Mouse (Mus musculus) embryonic facial prominence, embryonic 12.5 days (tissue): Measurements from ENCODE around the gene Ptprk. TPM values are rescaled to one million over a fixed set of nuclear protein-coding genes. Genes with fewer than 3 reads are reported as not detected.

Experiments
- ATAC-seq: fragments of 200-750 bp; cut with Nextera tagmentation; 2 replicates; pipeline ENCODE4 v1.8.0; 2017; ENCODE audit not compliant: insufficient number of reproducible peaks, insufficient read depth, low FRiP score, low TSS enrichment
- H3K27ac ChIP-seq: fragments of 300-500 bp; sonication (generic); 2 replicates; pipeline ENCODE4 v1.5.1; 2016; ENCODE audit warnings: mild to moderate bottlenecking
- H3K27me3 ChIP-seq: fragments of 300-500 bp; sonication (generic); 2 replicates; pipeline ENCODE4 v1.6.1; 2016; ENCODE audit warnings: mild to moderate bottlenecking, moderate library complexity
- H3K36me3 ChIP-seq: fragments of 300-500 bp; sonication (generic); 2 replicates; pipeline ENCODE4 v1.6.1; 2016; ENCODE audit warnings: mild to moderate bottlenecking
- H3K4me1 ChIP-seq: fragments of 300-500 bp; sonication (generic); 2 replicates; pipeline ENCODE4 v1.6.1; 2016
- H3K4me2 ChIP-seq: fragments of 300-500 bp; sonication (generic); replicated peaks from 2 replicates; pipeline ENCODE4 v1.6.1; 2016; ENCODE audit warnings: mild to moderate bottlenecking, moderate library complexity
- H3K4me3 ChIP-seq: fragments of 300-500 bp; sonication (generic); 2 replicates; pipeline ENCODE4 v1.5.1; 2016; ENCODE audit warnings: mild to moderate bottlenecking
- H3K9ac ChIP-seq: fragments of 300-500 bp; sonication (generic); 2 replicates; pipeline ENCODE4 v1.6.1; 2016; ENCODE audit warnings: mild to moderate bottlenecking, moderate library complexity
- H3K9me3 ChIP-seq: fragments of 300-500 bp; sonication (generic); 2 replicates; pipeline ENCODE4 v1.6.1; 2016; ENCODE audit warnings: mild to moderate bottlenecking, moderate library complexity
- WGBS: fragments of 180-500 bp; shearing (Covaris S2); methylation state at CpG from one replicate; pipeline ENCODE4 v1.1.7; 2016; 5-methylcytosine and 5-hydroxymethylcytosine counted together
- polyA plus RNA-seq: library from polyadenylated mRNA; unstranded; fragments of >200 nt; fragmentation: Nextera tagmentation; extraction: Ambion mirVana; gene quantifications from 2 replicates; pipeline ENCODE4 v1.2.1, GENCODE M21; 2016

Ptprk gene
- polyA plus RNA-seq, 1 experiment from 2014 or later, result 36.8 TPM

- H3K9ac ChIP-seq, result no peak overlapping the region
- no peaks in the 10 kb centered on the region for H3K27me3 ChIP-seq
- ATAC-seq, result no peak
- no peaks in the 10 kb centered on the region for H3K9me3 ChIP-seq
- H3K36me3 ChIP-seq, result no peaks in the 10 kb centered on the region
- 41% methylated on average over 4 of the region's 4 CpGs for WGBS
- peaks cover 11% of the 10 kb centered on the region; the same call in 1 of the 2 replicates for H3K4me1 ChIP-seq
- no peak overlapping the region for H3K4me3 ChIP-seq
- no peak overlapping the region for H3K4me2 ChIP-seq
- no peak overlapping the region for H3K27ac ChIP-seq
These were observed 176.8 kb downstream of the Ptprk start for GRCm38 (mm10) chr10:28251385-28251784.

GRCm38 (mm10) chr10:28260651-28261050, 186.0 kb downstream of the Ptprk start:
- Histone ChIP-seq H3K4me2 (no peak overlapping the region), H3K9me3 (no peaks in the 10 kb centered on the region), H3K9ac (no peak overlapping the region), H3K36me3 (no peaks in the 10 kb centered on the region), H3K27ac (no peak overlapping the region), H3K4me1 (no peaks in the 10 kb centered on the region), H3K4me3 (no peak overlapping the region), H3K27me3 (no peaks in the 10 kb centered on the region)
- WGBS, result 74% methylated on average over 2 of the region's 2 CpGs
- no peak for ATAC-seq

- WGBS, result 79% methylated on average over 3 of the region's 3 CpGs
- no peak for ATAC-seq
These were observed 187.5 kb downstream of the Ptprk start for GRCm38 (mm10) chr10:28262159-28262558.

GRCm38 (mm10) chr10:28263546-28263945, 188.9 kb downstream of the Ptprk start:
- no peak for ATAC-seq
- H3K36me3 ChIP-seq, result peaks cover 7% of the 10 kb centered on the region
- no peaks in the 10 kb centered on the region for H3K4me1 ChIP-seq
- no peaks in the 10 kb centered on the region for H3K9me3 ChIP-seq
- H3K4me3 ChIP-seq, result no peak overlapping the region
- H3K9ac ChIP-seq, result no peak overlapping the region
- H3K27ac ChIP-seq, result no peak overlapping the region
- 65% methylated on average over 2 of the region's 2 CpGs for WGBS
- H3K27me3 ChIP-seq, result no peaks in the 10 kb centered on the region
- H3K4me2 ChIP-seq, result no peak overlapping the region

More at GRCm38 (mm10) chr10:28262159-28262558, 187.5 kb downstream of the Ptprk start:
- H3K27ac ChIP-seq, result no peak overlapping the region
- H3K27me3 ChIP-seq, result no peaks in the 10 kb centered on the region
- H3K36me3 ChIP-seq, result peaks cover 7% of the 10 kb centered on the region
- no peak overlapping the region for H3K4me2 ChIP-seq
- no peak overlapping the region for H3K9ac ChIP-seq
- no peaks in the 10 kb centered on the region for H3K9me3 ChIP-seq
- H3K4me1 ChIP-seq, result no peaks in the 10 kb centered on the region
- H3K4me3 ChIP-seq, result no peak overlapping the region

GRCm38 (mm10) chr10:28270273-28270672, 195.7 kb downstream of the Ptprk start:
- WGBS, result 80% methylated on average over 4 of the region's 4 CpGs

GRCm38 (mm10) chr10:28271729-28272606, 197.3 kb downstream of the Ptprk start:
- Histone ChIP-seq H3K4me2 (no peak overlapping the region), H3K9me3 (no peaks in the 10 kb centered on the region), H3K27me3 (no peaks in the 10 kb centered on the region), H3K4me3 (no peak overlapping the region), H3K4me1 (no peaks in the 10 kb centered on the region), H3K27ac (no peak overlapping the region), H3K9ac (no peak overlapping the region), H3K36me3 (no peaks in the 10 kb centered on the region)
- WGBS, result 71% methylated on average over 8 of the region's 8 CpGs
- no peak for ATAC-seq

More at GRCm38 (mm10) chr10:28270273-28270672, 195.7 kb downstream of the Ptprk start:
- Histone ChIP-seq H3K36me3 (peaks cover 7% of the 10 kb centered on the region), H3K27me3 (no peaks in the 10 kb centered on the region), H3K9me3 (no peaks in the 10 kb centered on the region), H3K9ac (no peak overlapping the region), H3K4me3 (no peak overlapping the region), H3K27ac (no peak overlapping the region), H3K4me1 (no peaks in the 10 kb centered on the region), H3K4me2 (no peak overlapping the region)
- no peak for ATAC-seq

- no peaks in the 10 kb centered on the region for H3K4me1 ChIP-seq
- H3K9me3 ChIP-seq, result no peaks in the 10 kb centered on the region
- ATAC-seq, result no peak
- no peak overlapping the region for H3K9ac ChIP-seq
- no peak overlapping the region for H3K27ac ChIP-seq
- H3K4me3 ChIP-seq, result no peak overlapping the region
- no peaks in the 10 kb centered on the region for H3K27me3 ChIP-seq
- no peak overlapping the region for H3K4me2 ChIP-seq
- WGBS, result 98% methylated on average over 2 of the region's 2 CpGs
- H3K36me3 ChIP-seq, result no peaks in the 10 kb centered on the region
These were observed 204.1 kb downstream of the Ptprk start for GRCm38 (mm10) chr10:28278757-28279156.

GRCm38 (mm10) chr10:28297531-28297930, 222.9 kb downstream of the Ptprk start:
- no peak overlapping the region for H3K27ac ChIP-seq
- H3K27me3 ChIP-seq, result no peaks in the 10 kb centered on the region
- no peaks in the 10 kb centered on the region for H3K36me3 ChIP-seq
- WGBS, result 32% methylated on average over 1 of the region's 1 CpGs
- no peaks in the 10 kb centered on the region for H3K4me1 ChIP-seq
- H3K4me3 ChIP-seq, result no peak overlapping the region
- H3K4me2 ChIP-seq, result no peak overlapping the region
- no peak for ATAC-seq
- H3K9me3 ChIP-seq, result no peaks in the 10 kb centered on the region
- no peak overlapping the region for H3K9ac ChIP-seq

- no peaks in the 10 kb centered on the region for H3K9me3 ChIP-seq
- no peak overlapping the region for H3K4me3 ChIP-seq
- H3K36me3 ChIP-seq, result no peaks in the 10 kb centered on the region
- no peak overlapping the region for H3K9ac ChIP-seq
- H3K4me1 ChIP-seq, result no peaks in the 10 kb centered on the region
- H3K27ac ChIP-seq, result no peak overlapping the region
- H3K27me3 ChIP-seq, result no peaks in the 10 kb centered on the region
- WGBS, result 80% methylated on average over 4 of the region's 4 CpGs
- no peak overlapping the region for H3K4me2 ChIP-seq
- ATAC-seq, result no peak
These were observed 224.6 kb downstream of the Ptprk start for GRCm38 (mm10) chr10:28299207-28299606.

GRCm38 (mm10) chr10:28303856-28304255, 229.2 kb downstream of the Ptprk start:
- no peak overlapping the region for H3K27ac ChIP-seq
- no peaks in the 10 kb centered on the region for H3K9me3 ChIP-seq
- no peak overlapping the region for H3K9ac ChIP-seq
- H3K36me3 ChIP-seq, result no peaks in the 10 kb centered on the region
- no peak overlapping the region for H3K4me3 ChIP-seq
- H3K4me2 ChIP-seq, result no peak overlapping the region
- ATAC-seq, result no peak
- H3K27me3 ChIP-seq, result no peaks in the 10 kb centered on the region
- H3K4me1 ChIP-seq, result no peaks in the 10 kb centered on the region

- Histone ChIP-seq H3K36me3 (no peaks in the 10 kb centered on the region), H3K9ac (no peak overlapping the region), H3K27ac (no peak overlapping the region), H3K4me2 (no peak overlapping the region), H3K4me3 (no peak overlapping the region), H3K4me1 (no peaks in the 10 kb centered on the region), H3K9me3 (no peaks in the 10 kb centered on the region), H3K27me3 (no peaks in the 10 kb centered on the region)
- WGBS, result 55% methylated on average over 4 of the region's 4 CpGs
- ATAC-seq, result no peak
These were observed 229.8 kb downstream of the Ptprk start for GRCm38 (mm10) chr10:28304292-28304875.

GRCm38 (mm10) chr10:28306451-28307086, 231.9 kb downstream of the Ptprk start:
- Histone ChIP-seq H3K4me1 (peaks cover 4% of the 10 kb centered on the region; the same call in 1 of the 2 replicates), H3K36me3 (no peaks in the 10 kb centered on the region), H3K27me3 (no peaks in the 10 kb centered on the region), H3K27ac (no peak overlapping the region), H3K9ac (no peak overlapping the region), H3K4me3 (no peak overlapping the region), H3K4me2 (no peak overlapping the region), H3K9me3 (no peaks in the 10 kb centered on the region)
- WGBS, result 46% methylated on average over 6 of the region's 6 CpGs
- ATAC-seq, result no peak
